Mouse (Mus musculus) lung, embryonic 16.5 days (tissue): Measurements from ENCODE around the gene Kcnh4. TPM values are rescaled to one million over a fixed set of nuclear protein-coding genes. Genes with fewer than 3 reads are reported as not detected.

ENCODE experiments used
- ATAC-seq: fragments of 200-750 bp; cut with Nextera tagmentation; 2 replicates; pipeline ENCODE4 v1.8.0; 2017; ENCODE audit warnings: low read depth, mild to moderate bottlenecking, moderate library complexity
- H3K27ac ChIP-seq: fragments of 300-500 bp; sonication (generic); 2 replicates; pipeline ENCODE4 v1.5.1; 2014; ENCODE audit warnings: mild to moderate bottlenecking, control low read depth, low read length
- H3K27me3 ChIP-seq: fragments of 300-500 bp; sonication (generic); 2 replicates; pipeline ENCODE4 v1.6.1; 2014; ENCODE audit warnings: low read depth, low read length, mixed read lengths; ENCODE audit not compliant: control insufficient read depth, insufficient read depth
- H3K36me3 ChIP-seq: fragments of 300-500 bp; sonication (generic); 2 replicates; pipeline ENCODE4 v1.6.1; 2014; ENCODE audit warnings: low read length; ENCODE audit not compliant: control insufficient read depth, insufficient read depth
- H3K4me1 ChIP-seq: fragments of 300-500 bp; sonication (generic); replicated peaks from 2 replicates; pipeline ENCODE4 v1.6.1; 2014; ENCODE audit warnings: low read length, mixed read lengths; ENCODE audit not compliant: control insufficient read depth, insufficient read depth
- H3K4me2 ChIP-seq: fragments of 300-500 bp; sonication (generic); 2 replicates; pipeline ENCODE4 v1.6.1; 2014; ENCODE audit warnings: low read depth, low read length, control low read depth
- H3K4me3 ChIP-seq: fragments of 300-500 bp; sonication (generic); 2 replicates; pipeline ENCODE4 v1.5.1; 2014; ENCODE audit warnings: mild to moderate bottlenecking, low read length, control low read depth
- H3K9ac ChIP-seq: fragments of 300-500 bp; sonication (generic); 2 replicates; pipeline ENCODE4 v1.6.1; 2014; ENCODE audit warnings: low read length, control low read depth
- H3K9me3 ChIP-seq: fragments of 300-500 bp; sonication (generic); 2 replicates; pipeline ENCODE4 v1.6.1; 2016; ENCODE audit warnings: low read length; ENCODE audit not compliant: control insufficient read depth
- WGBS: fragments of 180-500 bp; shearing (Covaris S2); extraction: QIAGEN DNeasy Blood & Tissue Kit; methylation state at CpG from one replicate; pipeline ENCODE4 v1.1.7; 2014; 5-methylcytosine and 5-hydroxymethylcytosine counted together
- polyA plus RNA-seq: library from polyadenylated mRNA; unstranded; fragments of >200 nt; fragmentation: Nextera tagmentation; extraction: Ambion mirVana; gene quantifications from 2 replicates; pipeline ENCODE4 v1.2.1, GENCODE M21; 2015

Kcnh4 gene
- polyA plus RNA-seq, 1 experiment from 2014 or later: not detected

- H3K27ac ChIP-seq: no peak overlapping the region
- peak overlapping the region; percentile 32 for H3K4me2 ChIP-seq
- 6% methylated on average over 14 of the region's 14 CpGs for WGBS
- no peaks in the 10 kb centered on the region for H3K27me3 ChIP-seq
- H3K9ac ChIP-seq: no peak overlapping the region
- peaks cover 6% of the 10 kb centered on the region for H3K4me1 ChIP-seq
- H3K4me3 ChIP-seq: peak overlapping the region; percentile 29
- ATAC-seq: peak; percentile 56; the same call in 1 of the 2 replicates
- H3K36me3 ChIP-seq: no peaks in the 10 kb centered on the region; the same call in 1 of the 2 replicates
- no peaks in the 10 kb centered on the region for H3K9me3 ChIP-seq
Measured at GRCm38 (mm10) chr11:100701301-100701700, 58.4 kb downstream of the Kcnh4 start.

GRCm38 (mm10) chr11:100700710-100701109, 59.0 kb downstream of the Kcnh4 start:
- no peaks in the 10 kb centered on the region for H3K9me3 ChIP-seq
- H3K9ac ChIP-seq: no peak overlapping the region
- ATAC-seq: no peak
- H3K4me2 ChIP-seq: peak overlapping the region; percentile 32
- WGBS: 75% methylated on average over 3 of the region's 3 CpGs
- H3K4me3 ChIP-seq: no peak overlapping the region
- H3K4me1 ChIP-seq: peaks cover 6% of the 10 kb centered on the region
- no peaks in the 10 kb centered on the region for H3K27me3 ChIP-seq
- no peaks in the 10 kb centered on the region; the same call in 1 of the 2 replicates for H3K36me3 ChIP-seq
- H3K27ac ChIP-seq: no peak overlapping the region

GRCm38 (mm10) chr11:100697921-100698320, 61.8 kb downstream of the Kcnh4 start:
- H3K4me2 ChIP-seq: no peak overlapping the region
- no peaks in the 10 kb centered on the region for H3K9me3 ChIP-seq
- 72% methylated on average over 7 of the region's 7 CpGs for WGBS

GRCm38 (mm10) chr11:100694926-100695325, 64.8 kb downstream of the Kcnh4 start:
- H3K27ac ChIP-seq: no peak overlapping the region
- peaks cover 7% of the 10 kb centered on the region; the same call in 1 of the 2 replicates for H3K4me1 ChIP-seq
- H3K27me3 ChIP-seq: peaks cover 13% of the 10 kb centered on the region; the same call in 1 of the 2 replicates
- no peaks in the 10 kb centered on the region for H3K36me3 ChIP-seq
- no peak overlapping the region for H3K4me3 ChIP-seq
- H3K9me3 ChIP-seq: no peaks in the 10 kb centered on the region
- no peak for ATAC-seq
- no peak overlapping the region for H3K4me2 ChIP-seq
- H3K9ac ChIP-seq: no peak overlapping the region
- WGBS: 28% methylated on average over 5 of the region's 5 CpGs

More at GRCm38 (mm10) chr11:100697921-100698320, 61.8 kb downstream of the Kcnh4 start:
- no peaks in the 10 kb centered on the region for H3K27me3 ChIP-seq
- no peak for ATAC-seq
- H3K9ac ChIP-seq: no peak overlapping the region
- no peaks in the 10 kb centered on the region for H3K36me3 ChIP-seq
- H3K4me3 ChIP-seq: no peak overlapping the region
- peaks cover 4% of the 10 kb centered on the region for H3K4me1 ChIP-seq
- no peak overlapping the region for H3K27ac ChIP-seq

- Histone ChIP-seq H3K9me3 (no peaks in the 10 kb centered on the region), H3K4me2 (no peak overlapping the region), H3K36me3 (no peaks in the 10 kb centered on the region), H3K4me1 (peaks cover 7% of the 10 kb centered on the region; the same call in 1 of the 2 replicates), H3K9ac (no peak overlapping the region), H3K27ac (no peak overlapping the region), H3K4me3 (no peak overlapping the region), H3K27me3 (peaks cover 13% of the 10 kb centered on the region; the same call in 1 of the 2 replicates)
- ATAC-seq: no peak
- 26% methylated on average over 5 of the region's 5 CpGs for WGBS
Measured at GRCm38 (mm10) chr11:100693154-100693553, 66.6 kb downstream of the Kcnh4 start.

- Histone ChIP-seq H3K9ac (peak within 1 kb of the TSS; percentile 37), H3K4me1 (peaks cover 7% of the 10 kb centered on the region; the same call in 1 of the 2 replicates), H3K4me2 (peak within 1 kb of the TSS; percentile 67), H3K27ac (no peak within 1 kb of the TSS), H3K4me3 (peak within 1 kb of the TSS; percentile 42), H3K27me3 (peaks cover 13% of the 10 kb centered on the region; the same call in 1 of the 2 replicates), H3K36me3 (no peaks in the 10 kb centered on the region), H3K9me3 (no peaks in the 10 kb centered on the region)
- WGBS: 0% methylated on average over 22 of the region's 23 CpGs
- ATAC-seq: no peak
Measured at GRCm38 (mm10) chr11:100692164-100692616, 67.6 kb downstream of the Kcnh4 start, which contains the start of gene Zfp385c. TSS of gene Zfp385c (minus strand) at chr11:100692455.

- peaks cover 7% of the 10 kb centered on the region; the same call in 1 of the 2 replicates for H3K4me1 ChIP-seq
- no peak overlapping the region for H3K27ac ChIP-seq
- ATAC-seq: no peak
- H3K36me3 ChIP-seq: no peaks in the 10 kb centered on the region
- 67% methylated on average over 7 of the region's 7 CpGs for WGBS
- H3K4me3 ChIP-seq: no peak overlapping the region
- H3K27me3 ChIP-seq: peaks cover 13% of the 10 kb centered on the region; the same call in 1 of the 2 replicates
- no peak overlapping the region for H3K4me2 ChIP-seq
- no peak overlapping the region for H3K9ac ChIP-seq
- H3K9me3 ChIP-seq: no peaks in the 10 kb centered on the region
Measured at GRCm38 (mm10) chr11:100690389-100690788, 69.4 kb downstream of the Kcnh4 start.

Other genes with a start within 250 kb of the Kcnh4 start
- gene Acly, start 231.9 kb downstream of the Kcnh4 start, polyA plus RNA-seq: 150 and 155 TPM in 2 replicates
- gene Ttc25, start 214.3 kb downstream of the Kcnh4 start, polyA plus RNA-seq: 4.0 and 4.5 TPM in 2 replicates
- 35.2 and 35.5 TPM in 2 replicates for gene Cnp, start 185.0 kb downstream of the Kcnh4 start, polyA plus RNA-seq
- 58.3 and 58.6 TPM in 2 replicates for gene Nkiras2, start 140.7 kb downstream of the Kcnh4 start, polyA plus RNA-seq
- gene Dnajc7, start 139.8 kb downstream of the Kcnh4 start, polyA plus RNA-seq: 212 and 230 TPM in 2 replicates
- gene Zfp385c, start 67.5 kb downstream of the Kcnh4 start, polyA plus RNA-seq: 0.26 TPM in 1 of 2 replicates, not detected in the other
- gene Dhx58, start 55.7 kb downstream of the Kcnh4 start, polyA plus RNA-seq: 2.9 and 3.5 TPM in 2 replicates
- 39.4 and 44.1 TPM in 2 replicates for gene Kat2a, start 47.5 kb downstream of the Kcnh4 start, polyA plus RNA-seq
- gene Hspb9, start 46.1 kb downstream of the Kcnh4 start, polyA plus RNA-seq: not detected in 2 replicates
- gene Rab5c, start 21.7 kb downstream of the Kcnh4 start, polyA plus RNA-seq: 34.3 and 39.8 TPM in 2 replicates
- gene Hcrt, start 3.0 kb upstream of the Kcnh4 start, polyA plus RNA-seq: not detected in 2 replicates
- 6.2 and 6.8 TPM in 2 replicates for gene Ghdc, start 11.0 kb upstream of the Kcnh4 start, polyA plus RNA-seq
- gene Stat5b, start 90.8 kb upstream of the Kcnh4 start, polyA plus RNA-seq: 27.2 and 28.4 TPM in 2 replicates
- gene Stat5a, start 99.4 kb upstream of the Kcnh4 start, polyA plus RNA-seq: 11.0 and 11.3 TPM in 2 replicates
- gene Stat3, start 179.6 kb upstream of the Kcnh4 start, polyA plus RNA-seq: 58.5 and 63.7 TPM in 2 replicates
- 461 and 464 TPM in 2 replicates for gene Cavin1, start 210.9 kb upstream of the Kcnh4 start, polyA plus RNA-seq
- 36.7 and 36.9 TPM in 2 replicates for gene Atp6v0a1, start 249.5 kb upstream of the Kcnh4 start, polyA plus RNA-seq